In the genomic region with DNA sequence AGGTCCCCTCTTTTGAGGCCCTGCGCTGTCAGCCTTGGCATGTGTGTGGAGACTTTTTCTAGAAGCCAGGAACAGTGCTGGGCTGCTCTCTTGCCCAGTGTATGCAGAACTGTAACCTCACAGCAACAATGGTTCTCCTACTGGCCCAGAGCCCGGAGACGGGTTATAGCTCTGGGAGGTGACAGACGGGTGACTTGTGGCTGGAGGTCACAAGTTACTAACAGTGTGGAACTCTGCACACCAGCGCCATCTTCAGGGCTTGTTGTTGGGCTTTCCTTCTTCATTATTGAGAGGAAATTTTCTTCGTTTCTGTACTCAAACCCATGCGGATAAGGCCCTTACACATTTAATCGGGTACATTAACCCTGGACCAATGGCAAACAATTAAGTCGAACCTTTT, we compare ENCODE assay signal across 8 mouse cellular contexts. TPM values are rescaled to one million over a fixed set of nuclear protein-coding genes. Genes with fewer than 3 reads are reported as not detected.
DNase-seq lines count a peak whose midpoint lies in the region; TF ChIP-seq lines count a peak whose summit lies in the region.

No protein-coding gene starts in this region.

- H3K36me3 ChIP-seq in heart, adult 2 months (ENCODE audit: control insufficient read depth, insufficient read depth, low read length), result no peaks in the 10 kb centered on the region
- H3K36me3 ChIP-seq in small intestine, adult 2 months (ENCODE audit: control insufficient read depth, insufficient read depth, low read length), result peaks cover 11% of the 10 kb centered on the region

- no peaks in the 10 kb centered on the region for H3K27me3 ChIP-seq in heart, adult 2 months (ENCODE audit: control insufficient read depth, insufficient read depth, low read length)
- no peaks in the 10 kb centered on the region for H3K27me3 ChIP-seq in small intestine, adult 2 months (ENCODE audit: control insufficient read depth, insufficient read depth, low read length)

- peak overlapping the region; percentile 78 for H3K27ac ChIP-seq in heart, adult 2 months
- H3K27ac ChIP-seq in small intestine, adult 2 months (ENCODE audit: insufficient read depth, low read depth, low read length), result no peak overlapping the region

- TF ChIP-seq CTCF in heart, adult 2 months (IDR thresholded peaks at IDR 0.05), result peak; percentile 59
- TF ChIP-seq CTCF in small intestine, adult 2 months (IDR thresholded peaks at IDR 0.05; ENCODE audit: extremely low read depth, insufficient read length, insufficient replicate concordance, low read depth, low read length), result peak; percentile 21; the same call in 1 of the 2 replicates

- DNase-seq in heart, adult 2 months, result peak in 1 of 2 experiments; percentile 70
- DNase-seq in heart, adult 8-10 months (ENCODE audit: low spot score), result no peak
- DNase-seq in thymus, postnatal 4 days, result peak; percentile 70
- DNase-seq in thymus, postnatal 14 days, result no peak
- DNase-seq in heart, postnatal 14 days, result peak; percentile 60 to 75
- DNase-seq in layer of hippocampus, postnatal 25 days (ENCODE audit: extremely low spot score in 1 of 2, low spot score in 1 of 2), result no peak
- DNase-seq in urinary bladder, postnatal 10 days (ENCODE audit: low spot score), result no peak

- intact Hi-C loops in heart, adult 2 months (cut with DNase I), result no loop called here
- intact Hi-C loops in heart, postnatal 14 days (cut with DNase I), result loop anchor here (5.0 kb wide), 1 partner anchor 152 kb away; no protein-coding TSS in a partner anchor

- no peaks in the 10 kb centered on the region for H3K79me2 ChIP-seq in heart, adult 2 months (replicated peaks; ENCODE audit: control insufficient read depth, insufficient read depth, low read length)

- H3K9ac ChIP-seq in heart, adult 2 months (ENCODE audit: low read depth, low read length), result no peak overlapping the region

- TF ChIP-seq POLR2A in heart, adult 2 months (IDR thresholded peaks at IDR 0.05; ENCODE audit: insufficient read depth, low read depth, low read length), result no peak
- TF ChIP-seq POLR2A in small intestine, adult 2 months (IDR thresholded peaks at IDR 0.05; ENCODE audit: low read depth, low read length), result no peak

- 0 out of 2 replicates have a peak, but pooled peaks have one; percentile 14 for TF ChIP-seq EP300 in heart, adult 2 months (IDR thresholded peaks at IDR 0.05; ENCODE audit: insufficient read depth, low read depth, low read length)

- 51% methylated on average over 9 of the region's 9 CpGs for WGBS in heart, adult 2 months
- 53% methylated on average over 9 of the region's 9 CpGs for whole genome bisulfite sequencing in small intestine, adult 2 months

- peaks cover 19% of the 10 kb centered on the region for H3K4me1 ChIP-seq in heart, adult 2 months (ENCODE audit: control insufficient read depth, insufficient read depth, low read length)
- peaks cover 10% of the 10 kb centered on the region; the same call in 1 of the 2 replicates for H3K4me1 ChIP-seq in small intestine, adult 2 months (ENCODE audit: control insufficient read depth, insufficient read depth, insufficient read length, low read length)

- no peak overlapping the region for H3K4me3 ChIP-seq in heart, adult 2 months
- H3K4me3 ChIP-seq in small intestine, adult 2 months (ENCODE audit: low read depth, low read length), result no peak overlapping the region

RNA-seq across cellular contexts. Expression of a gene that starts 11.5 kb away (rescaled TPM):
- total RNA-seq in heart, adult 2 months (2021), result 1 to 10 TPM; 4.4 to 5.2 TPM
- polyA plus RNA-seq in heart, adult 2 months (2012; rRNA removed), result 10.7 and 11.2 TPM in 2 replicates
- 1 to 10 TPM; 3.2 to 9.5 (median 4.4) TPM for total RNA-seq in heart, adult 8-10 months (2022)
- total RNA-seq in heart, postnatal 14 days (2021), result 1 to 10 TPM; 2.3 to 3.9 TPM
- polyA plus RNA-seq in small intestine, adult 2 months (2012; rRNA removed), result 0.71 and 2.3 TPM in 2 replicates
- 10 to 100 TPM; 37.7 to 41.8 TPM for total RNA-seq in layer of hippocampus, postnatal 25 days (2021)

RNA-seq across cellular contexts. Expression of a gene that starts 14.5 kb away (rescaled TPM):
- 10 to 100 TPM; 28.4 to 31.1 TPM for total RNA-seq in heart, adult 2 months (2021)
- polyA plus RNA-seq in heart, adult 2 months (2012; rRNA removed), result 33.2 and 41.7 TPM in 2 replicates
- total RNA-seq in heart, adult 8-10 months (2022), result 10 to 100 TPM; 36.5 to 43.8 (median 37.3) TPM
- 10 to 100 TPM; 28.8 to 33.5 TPM for total RNA-seq in heart, postnatal 14 days (2021)
- 16.3 and 26.0 TPM in 2 replicates for polyA plus RNA-seq in small intestine, adult 2 months (2012; rRNA removed)
- 10 to 100 TPM; 17.7 to 19.6 TPM for total RNA-seq in layer of hippocampus, postnatal 25 days (2021)

RNA-seq across cellular contexts. Expression of a gene that starts 19.1 kb away (rescaled TPM):
- 100 to 1,000 TPM; 264 to 318 TPM for total RNA-seq in heart, adult 2 months (2021)
- 184 and 264 TPM in 2 replicates for polyA plus RNA-seq in heart, adult 2 months (2012; rRNA removed)
- 100 to 1,000 TPM; 294 to 476 (median 372) TPM for total RNA-seq in heart, adult 8-10 months (2022)
- total RNA-seq in heart, postnatal 14 days (2021), result 100 to 1,000 TPM; 189 to 195 TPM
- polyA plus RNA-seq in small intestine, adult 2 months (2012; rRNA removed), result 22.9 and 48.7 TPM in 2 replicates
- total RNA-seq in layer of hippocampus, postnatal 25 days (2021), result 10 to 100 TPM; 96.8 to 96.9 TPM

Comparison
In these comparisons a context has a peak if more than half of its experiments do, and no peak if none do; other contexts are left out.
1. DNase-seq: peak in thymus, postnatal 4 days (single experiment) and heart, postnatal 14 days (2 of 2); none in heart, adult 8-10 months (single experiment), thymus, postnatal 14 days (single experiment), layer of hippocampus, postnatal 25 days (0 of 2) and urinary bladder, postnatal 10 days (single experiment).